Mouse (Mus musculus): ENCODE results near the gene Kcnc2.

DNA sequence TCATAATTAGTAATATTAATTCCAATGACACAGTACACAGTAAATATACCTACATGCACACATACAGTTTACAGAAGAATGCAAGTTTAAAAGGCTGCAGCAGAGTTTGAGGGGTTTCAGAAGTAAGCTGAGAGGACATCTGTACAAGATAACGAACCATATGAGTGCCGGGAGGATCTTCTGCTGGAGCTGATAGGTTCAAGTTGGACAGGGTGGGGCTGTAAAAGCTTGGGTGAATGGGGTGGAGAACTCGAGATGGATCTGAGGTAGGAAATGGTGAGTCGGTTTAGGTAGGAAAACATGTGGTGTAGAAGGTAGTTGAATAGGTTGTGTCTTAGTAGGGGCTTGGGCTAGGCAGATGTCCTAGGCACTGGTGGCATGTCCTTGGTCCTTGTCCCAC is 217.8 kb downstream of the Kcnc2 start:
- TF ChIP-seq ZC3H11A (IDR thresholded peaks at IDR 0.05; ENCODE audit: borderline replicate concordance, low read depth, low read length) = no peak
- TF ChIP-seq CHD2 (IDR thresholded peaks at IDR 0.05; ENCODE audit: low read depth, low read length) = no peak
